Mouse (Mus musculus) spleen, adult 2 months (tissue): ENCODE results near the gene Serbp1. TPM values are rescaled to one million over a fixed set of nuclear protein-coding genes. Genes with fewer than 3 reads are reported as not detected.

Source experiments
- DNase-seq, 2 experiments: peaks; one replicate each; pipeline versions ENCODE4 v3.0.0 to v3.0.0-alpha.2; 2012 to 2021; ENCODE audit warnings: low spot score in 2 of 2, low read depth in 1 of 2
- H3K27ac ChIP-seq: fragments of 200-500 bp; 2 replicates; pipeline ENCODE4 v1.5.1; 2012; ENCODE audit warnings: low read length, inconsistent platforms; ENCODE audit not compliant: insufficient read depth
- H3K27me3 ChIP-seq: fragments of 200-500 bp; 2 replicates; pipeline ENCODE4 v1.6.1; 2012; ENCODE audit warnings: mild to moderate bottlenecking, moderate library complexity, low read length, inconsistent platforms; ENCODE audit not compliant: control insufficient read depth, insufficient read depth
- H3K36me3 ChIP-seq: fragments of 200-500 bp; 2 replicates; pipeline ENCODE4 v1.6.1; 2012; ENCODE audit warnings: mild to moderate bottlenecking, low read length, inconsistent platforms; ENCODE audit not compliant: control insufficient read depth, insufficient read depth
- H3K4me1 ChIP-seq: fragments of 200-500 bp; 2 replicates; pipeline ENCODE4 v1.6.1; 2011; ENCODE audit warnings: inconsistent platforms; ENCODE audit not compliant: control insufficient read depth, insufficient read depth, insufficient read length
- H3K4me3 ChIP-seq: fragments of 200-500 bp; 2 replicates; pipeline ENCODE4 v1.5.1; 2011; ENCODE audit warnings: mild to moderate bottlenecking, inconsistent platforms; ENCODE audit not compliant: insufficient read depth, insufficient read length; ENCODE audit errors: extremely low read depth
- CTCF ChIP-seq: fragments of 200-500 bp; IDR thresholded peaks from 2 replicates; pipeline ENCODE4 v1.5.1; 2011; ENCODE audit warnings: mild to moderate bottlenecking, inconsistent platforms; ENCODE audit not compliant: insufficient read depth, insufficient read length, insufficient replicate concordance; ENCODE audit errors: extremely low read depth
- POLR2A ChIP-seq: fragments of 200-500 bp; IDR thresholded peaks from 2 replicates; pipeline ENCODE4 v1.6.1; 2011; ENCODE audit warnings: low read depth, low read length, inconsistent platforms
- WGBS: fragments of 180-500 bp; shearing (Covaris S2); methylation state at CpG from one replicate; pipeline ENCODE4 v1.1.7; 2018; 5-methylcytosine and 5-hydroxymethylcytosine counted together
- polyA plus RNA-seq: library from polyadenylated mRNA; depleted of rRNA; stranded (reverse); fragments of >200 nt; gene quantifications from 2 replicates; pipeline ENCODE4 v1.2.3, GENCODE M21; 2012; rRNA removed

Serbp1 gene
- polyA plus RNA-seq, 1 experiment: 55.9 TPM

DNA sequence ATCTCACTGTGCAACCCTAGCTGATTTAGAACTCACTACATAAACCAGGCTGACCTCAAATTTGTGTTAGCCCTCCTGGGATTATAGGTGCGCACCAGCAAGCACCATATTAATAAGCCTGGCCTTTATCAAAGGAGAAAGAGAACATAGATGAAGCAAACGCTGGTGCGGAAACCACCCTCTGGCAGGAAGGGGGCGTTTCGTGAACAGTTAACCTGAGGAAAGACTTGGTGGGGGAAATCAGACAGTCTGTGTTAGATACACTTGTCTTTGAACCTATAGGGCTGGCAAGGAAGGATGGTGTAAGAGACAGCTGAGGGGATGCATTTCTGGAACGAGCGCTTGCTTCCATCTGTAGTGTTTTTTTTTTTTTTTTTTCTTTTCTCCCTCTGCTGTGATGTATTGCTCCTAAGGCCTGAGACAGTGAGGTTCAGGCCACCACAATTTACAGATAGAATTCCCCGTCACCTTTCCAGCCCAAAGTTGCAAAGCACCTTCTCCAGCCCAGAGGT is 79.9 kb downstream of the Serbp1 start:
- WGBS: 70% methylated on average over 8 of the region's 8 CpGs
- H3K36me3 ChIP-seq: no peaks in the 10 kb centered on the region
- no peak overlapping the region for H3K4me3 ChIP-seq
- TF ChIP-seq CTCF (no peak), POLR2A (no peak)
- H3K27ac ChIP-seq: no peak overlapping the region
- H3K27me3 ChIP-seq: no peaks in the 10 kb centered on the region
- no peak for DNase-seq
- no peaks in the 10 kb centered on the region for H3K4me1 ChIP-seq

DNA sequence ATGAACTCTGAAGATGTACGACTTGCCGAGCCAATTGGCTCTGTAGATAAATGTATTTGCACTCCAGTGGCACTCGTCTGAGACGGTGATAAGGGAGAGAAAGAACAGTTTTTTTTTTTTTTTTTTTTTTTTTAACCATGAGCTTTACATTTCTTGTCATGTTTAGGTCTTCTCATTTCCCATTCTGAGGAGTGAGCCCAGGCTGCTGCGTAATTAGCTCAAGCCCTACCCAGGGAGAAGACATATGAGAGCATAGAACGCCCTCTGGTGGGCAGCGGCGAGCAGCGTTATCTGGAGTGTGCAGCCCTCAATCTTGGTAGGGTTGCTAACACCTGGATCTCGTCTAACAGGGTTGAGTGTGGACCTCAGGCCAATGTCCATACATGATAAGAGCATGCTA is 80.5 kb downstream of the Serbp1 start:
- TF ChIP-seq POLR2A (no peak), CTCF (peak; percentile 33; the same call in 1 of the 2 replicates)
- WGBS: 43% methylated on average over 10 of the region's 10 CpGs
- no peaks in the 10 kb centered on the region for H3K4me1 ChIP-seq
- no peaks in the 10 kb centered on the region for H3K27me3 ChIP-seq
- H3K27ac ChIP-seq: no peak overlapping the region
- no peak overlapping the region for H3K4me3 ChIP-seq
- H3K36me3 ChIP-seq: no peaks in the 10 kb centered on the region
- DNase-seq: peak in 1 of 2 experiments; percentile 13

DNA sequence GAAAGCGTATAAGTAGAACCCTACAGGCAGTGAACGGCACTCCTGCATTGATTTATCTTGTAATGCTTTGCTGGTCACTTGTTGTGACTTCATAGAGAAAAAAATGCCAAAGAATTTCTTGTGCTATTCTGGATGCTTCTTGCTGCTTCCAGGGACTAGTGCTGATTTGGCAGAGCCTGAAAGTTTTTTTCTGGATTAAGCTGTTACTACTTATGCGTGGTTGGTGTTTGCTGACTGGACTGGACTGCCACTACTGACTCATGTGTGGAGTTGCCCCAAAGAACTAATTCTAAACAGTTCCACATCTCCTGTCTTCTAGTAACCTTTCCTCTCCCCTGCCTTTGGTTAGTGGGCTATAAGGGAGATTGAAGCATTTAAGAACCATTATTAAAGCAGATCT is 85.8 kb downstream of the Serbp1 start:
- TF ChIP-seq POLR2A: no peak
- no peak for TF ChIP-seq CTCF
- no peaks in the 10 kb centered on the region for H3K36me3 ChIP-seq
- WGBS: 92% methylated on average over 3 of the region's 3 CpGs
- no peak overlapping the region for H3K4me3 ChIP-seq
- H3K27me3 ChIP-seq: no peaks in the 10 kb centered on the region
- no peak overlapping the region for H3K27ac ChIP-seq
- no peak for DNase-seq
- no peaks in the 10 kb centered on the region for H3K4me1 ChIP-seq

DNA sequence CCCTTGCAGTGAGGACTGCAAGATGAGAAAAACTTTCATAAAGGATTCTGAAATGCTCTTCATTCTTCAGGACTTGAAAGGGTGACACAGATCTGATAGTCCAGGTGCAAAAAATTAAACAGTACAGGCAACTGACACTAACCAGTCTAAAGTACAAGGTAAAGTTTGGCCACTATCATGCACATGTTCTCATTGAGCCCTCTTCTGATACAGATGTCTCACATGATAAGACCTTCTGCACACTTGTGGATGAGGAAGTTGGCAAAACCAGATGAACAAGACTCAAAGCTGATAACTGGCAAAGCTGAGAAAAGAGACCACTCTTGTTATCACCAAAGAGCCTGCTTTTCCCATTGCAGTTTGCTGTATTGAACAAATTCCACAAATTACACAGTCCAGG is 100.0 kb downstream of the Serbp1 start:
- Histone ChIP-seq H3K4me3 (no peak overlapping the region), H3K36me3 (no peaks in the 10 kb centered on the region), H3K27ac (no peak overlapping the region), H3K27me3 (no peaks in the 10 kb centered on the region), H3K4me1 (peaks cover 3% of the 10 kb centered on the region; the same call in 1 of the 2 replicates)
- DNase-seq: no peak
- no peak for TF ChIP-seq POLR2A
- TF ChIP-seq CTCF: no peak

DNA sequence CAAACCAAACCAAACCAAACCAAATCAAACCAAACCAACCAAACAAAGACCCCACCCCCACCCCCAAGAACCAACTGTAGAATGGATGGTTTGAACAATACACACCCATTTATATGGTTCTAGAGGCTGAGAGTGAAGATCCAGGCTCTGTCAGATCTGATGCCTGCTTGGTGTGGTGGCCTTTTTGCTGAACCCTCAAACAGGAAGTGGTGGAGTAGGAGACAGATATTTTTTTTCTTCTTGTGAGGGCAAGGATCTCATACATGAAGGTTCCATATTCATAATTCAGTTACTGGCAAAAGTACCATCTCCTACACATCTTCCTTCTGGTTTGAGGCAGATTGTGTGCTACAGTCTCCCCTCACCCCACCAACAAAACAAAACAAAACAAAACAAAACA is 101.5 kb downstream of the Serbp1 start:
- no peak for TF ChIP-seq CTCF
- TF ChIP-seq POLR2A: no peak
- no peak for DNase-seq
- Histone ChIP-seq H3K4me1 (peaks cover 3% of the 10 kb centered on the region; the same call in 1 of the 2 replicates), H3K27ac (no peak overlapping the region), H3K4me3 (no peak overlapping the region), H3K36me3 (no peaks in the 10 kb centered on the region), H3K27me3 (no peaks in the 10 kb centered on the region)

Other genes starting within 250 kb of the Serbp1 start
- gene Gadd45a, start 200.7 kb upstream of the Serbp1 start, polyA plus RNA-seq: 50.3 and 56.9 TPM in 2 replicates
- gene Il12rb2, start 138.0 kb downstream of the Serbp1 start, polyA plus RNA-seq: 1.8 and 2.3 TPM in 2 replicates